Mouse (Mus musculus) brain, adult 2 months (tissue): ENCODE measurements around the gene Letm1.

ENCODE experiments used
- DNase-seq: peaks from one replicate; pipeline ENCODE4 v3.0.0; 2011; ENCODE audit warnings: low read depth, low spot score

Letm1 gene

GRCm38 (mm10) chr5:33782345-33782998 is at the start of gene Letm1:
TSS of gene Letm1 (minus strand) at chr5:33782817.
- DNase-seq = peak; percentile 99

- no peak for DNase-seq
Measured at GRCm38 (mm10) chr5:33830832-33831231, 48.2 kb upstream of the Letm1 start.

GRCm38 (mm10) chr5:33829958-33830357 is 47.3 kb upstream of the Letm1 start:
- no peak for DNase-seq

GRCm38 (mm10) chr5:33828107-33828506 is 45.5 kb upstream of the Letm1 start:
- no peak for DNase-seq

GRCm38 (mm10) chr5:33826001-33826400 is 43.4 kb upstream of the Letm1 start:
- DNase-seq = no peak

GRCm38 (mm10) chr5:33822456-33822855 is 39.8 kb upstream of the Letm1 start:
- DNase-seq = no peak

GRCm38 (mm10) chr5:33821901-33822427 is 39.3 kb upstream of the Letm1 start:
- no peak for DNase-seq

- DNase-seq = peak; percentile 62
Measured at GRCm38 (mm10) chr5:33820733-33821621, 38.4 kb upstream of the Letm1 start.

GRCm38 (mm10) chr5:33819876-33820732 is 37.5 kb upstream of the Letm1 start, which contains the start of gene Nsd2:
TSS of gene Nsd2 (plus strand) at chr5:33820725.
- peak; percentile 98 for DNase-seq

GRCm38 (mm10) chr5:33819141-33819875 is 36.7 kb upstream of the Letm1 start:
- peak; percentile 85 for DNase-seq

- DNase-seq = no peak
Measured at GRCm38 (mm10) chr5:33818104-33818503, 35.5 kb upstream of the Letm1 start.

- no peak for DNase-seq
Measured at GRCm38 (mm10) chr5:33816008-33816725, 33.5 kb upstream of the Letm1 start.

GRCm38 (mm10) chr5:33811519-33811918 is 28.9 kb upstream of the Letm1 start:
- DNase-seq = no peak

GRCm38 (mm10) chr5:33803337-33803736 is 20.7 kb upstream of the Letm1 start:
- DNase-seq = no peak

GRCm38 (mm10) chr5:33791912-33792643 is 9.5 kb upstream of the Letm1 start:
- no peak for DNase-seq

- no peak for DNase-seq
Measured at GRCm38 (mm10) chr5:33782999-33783390, 378 bp upstream of the Letm1 start.

- DNase-seq = peak; percentile 7
Measured at GRCm38 (mm10) chr5:33781964-33782344, 663 bp downstream of the Letm1 start.

GRCm38 (mm10) chr5:33777195-33777594 is 5.4 kb downstream of the Letm1 start:
- no peak for DNase-seq

GRCm38 (mm10) chr5:33743481-33743880 is 39.1 kb downstream of the Letm1 start:
- no peak for DNase-seq

- no peak for DNase-seq
Measured at GRCm38 (mm10) chr5:33740548-33740947, 42.1 kb downstream of the Letm1 start.
